Mouse (Mus musculus): ENCODE data around the gene Npat. TPM values are rescaled to one million over a fixed set of nuclear protein-coding genes. Genes with fewer than 3 reads are reported as not detected.
A peak's percentile ranks its signal among the peaks of the same experiment; 100 is the strongest.

The Npat gene
- polyA plus RNA-seq, 1 experiment from 2014 or later = 16.4 TPM

DNA sequence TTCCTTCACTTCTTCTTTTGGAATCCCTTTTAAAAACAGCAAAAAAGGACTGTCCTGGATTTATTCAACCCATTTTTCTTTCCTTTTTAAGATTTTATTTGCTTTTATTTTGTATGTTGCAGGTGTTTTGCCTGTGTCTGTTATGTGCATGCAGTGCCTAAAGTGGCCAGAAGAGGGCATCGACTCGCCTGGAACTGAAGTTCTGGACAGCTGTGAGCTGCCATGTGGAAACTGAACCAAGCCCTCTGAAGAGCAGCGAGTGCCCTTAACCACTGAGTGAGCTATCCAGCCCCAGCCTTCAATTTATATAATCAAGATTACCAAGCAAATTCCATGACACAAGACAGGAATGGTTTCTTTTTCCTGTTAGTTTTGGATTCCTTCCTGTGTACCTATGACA is 57.9 kb downstream of the Npat start:
- ATAC-seq (ENCODE audit: insufficient number of reproducible peaks, low FRiP score, low TSS enrichment, low read depth) = no peak
- Histone ChIP-seq H3K9ac (no peak overlapping the region), H3K27me3 (no peaks in the 10 kb centered on the region), H3K27ac (no peak overlapping the region), H3K4me2 (no peak overlapping the region), H3K36me3 (peaks cover 55% of the 10 kb centered on the region), H3K4me3 (no peak overlapping the region), H3K4me1 (no peaks in the 10 kb centered on the region), H3K9me3 (no peaks in the 10 kb centered on the region)
- 10% methylated on average over 3 of the region's 3 CpGs for WGBS

DNA sequence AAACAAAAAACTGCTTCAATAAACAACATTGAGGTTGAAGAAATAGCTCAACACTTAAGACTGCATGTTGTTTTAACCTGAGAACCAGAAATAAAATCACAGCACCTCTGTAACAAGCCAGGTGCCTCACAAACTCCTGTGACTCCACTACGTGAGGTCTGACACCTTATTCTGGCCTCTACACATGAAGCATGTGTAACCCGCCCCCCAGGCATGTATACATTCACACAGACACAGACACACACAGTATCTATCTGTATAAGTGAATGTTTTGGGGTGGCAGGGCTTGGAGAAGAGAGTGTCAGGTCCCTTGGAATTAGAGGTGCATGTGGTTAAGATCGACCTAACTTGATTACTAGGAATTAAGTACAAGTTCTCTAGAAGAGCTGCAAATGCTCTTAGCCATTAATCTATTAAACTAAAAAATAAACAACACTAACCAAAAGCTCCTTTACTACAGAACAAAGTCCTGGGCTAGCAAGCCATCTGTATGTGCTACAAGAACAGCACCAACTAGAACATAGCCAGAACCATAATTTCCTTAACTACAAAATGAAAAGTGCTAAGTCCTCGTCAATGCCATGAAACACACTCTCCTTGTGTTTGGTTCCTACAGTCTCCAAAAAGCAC is 60.2 kb downstream of the Npat start:
- Histone ChIP-seq H3K36me3 (peaks cover 38% of the 10 kb centered on the region), H3K4me2 (no peak overlapping the region), H3K27ac (no peak overlapping the region), H3K27me3 (no peaks in the 10 kb centered on the region), H3K9me3 (no peaks in the 10 kb centered on the region), H3K4me1 (no peaks in the 10 kb centered on the region), H3K9ac (no peak overlapping the region), H3K4me3 (no peak overlapping the region)
- 82% methylated on average over 4 of the region's 4 CpGs for WGBS
- ATAC-seq (ENCODE audit: insufficient number of reproducible peaks, low FRiP score, low TSS enrichment, low read depth) = no peak

DNA sequence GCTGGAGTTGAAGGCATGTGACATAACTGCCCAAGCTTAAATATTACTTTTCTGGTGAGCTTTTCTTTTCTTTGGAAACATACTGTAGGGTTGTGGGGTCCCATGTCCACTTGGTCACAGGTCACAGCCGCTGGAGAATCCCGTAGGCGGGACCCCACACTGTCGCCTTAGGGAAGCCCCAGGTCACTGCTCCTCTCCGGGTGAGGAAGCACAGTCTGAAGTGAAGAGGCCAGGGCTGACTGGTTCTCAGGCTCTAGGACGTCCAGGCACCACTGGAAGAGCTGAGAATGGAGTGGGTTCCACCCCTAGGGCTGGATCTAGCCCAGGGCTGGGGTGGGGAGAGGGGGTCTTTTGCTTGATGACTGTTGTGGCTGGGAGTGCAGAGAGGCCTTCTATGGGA is 61.8 kb downstream of the Npat start:
- H3K4me2 ChIP-seq = no peak overlapping the region
- peaks cover 24% of the 10 kb centered on the region for H3K36me3 ChIP-seq
- no peak overlapping the region for H3K4me3 ChIP-seq
- ATAC-seq (ENCODE audit: insufficient number of reproducible peaks, low FRiP score, low TSS enrichment, low read depth) = no peak
- H3K27ac ChIP-seq = no peak overlapping the region
- no peaks in the 10 kb centered on the region for H3K27me3 ChIP-seq
- 75% methylated on average over 6 of the region's 6 CpGs for WGBS
- H3K9ac ChIP-seq = no peak overlapping the region
- H3K4me1 ChIP-seq = peaks cover 3% of the 10 kb centered on the region
- H3K9me3 ChIP-seq = no peaks in the 10 kb centered on the region

DNA sequence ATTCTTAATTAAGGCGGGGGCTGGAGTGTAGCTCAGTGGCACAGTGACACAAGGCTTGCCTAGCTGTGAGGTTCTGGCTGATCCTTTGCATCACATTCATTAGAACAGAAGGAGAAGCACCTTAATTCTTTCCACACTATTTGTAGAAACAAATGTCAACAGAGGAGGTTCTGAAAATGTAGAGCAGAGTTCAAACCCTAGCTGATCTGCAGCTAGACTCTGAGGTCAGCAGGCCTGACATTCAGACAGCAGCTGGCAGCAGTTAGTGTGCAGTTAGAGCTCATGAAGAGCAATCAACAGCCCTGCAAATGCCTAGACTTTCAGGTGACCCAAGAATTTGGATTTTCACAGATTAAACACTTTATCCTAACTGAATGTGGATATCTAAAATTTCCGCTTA is 64.7 kb downstream of the Npat start:
- Histone ChIP-seq H3K4me2 (no peak overlapping the region), H3K27ac (no peak overlapping the region), H3K36me3 (peaks cover 9% of the 10 kb centered on the region; the same call in 1 of the 2 replicates), H3K9me3 (no peaks in the 10 kb centered on the region), H3K4me1 (peaks cover 8% of the 10 kb centered on the region), H3K27me3 (no peaks in the 10 kb centered on the region), H3K9ac (no peak overlapping the region), H3K4me3 (no peak overlapping the region)
- no peak for ATAC-seq (ENCODE audit: insufficient number of reproducible peaks, low FRiP score, low TSS enrichment, low read depth)
- WGBS = 90% methylated on average over 2 of the region's 2 CpGs

DNA sequence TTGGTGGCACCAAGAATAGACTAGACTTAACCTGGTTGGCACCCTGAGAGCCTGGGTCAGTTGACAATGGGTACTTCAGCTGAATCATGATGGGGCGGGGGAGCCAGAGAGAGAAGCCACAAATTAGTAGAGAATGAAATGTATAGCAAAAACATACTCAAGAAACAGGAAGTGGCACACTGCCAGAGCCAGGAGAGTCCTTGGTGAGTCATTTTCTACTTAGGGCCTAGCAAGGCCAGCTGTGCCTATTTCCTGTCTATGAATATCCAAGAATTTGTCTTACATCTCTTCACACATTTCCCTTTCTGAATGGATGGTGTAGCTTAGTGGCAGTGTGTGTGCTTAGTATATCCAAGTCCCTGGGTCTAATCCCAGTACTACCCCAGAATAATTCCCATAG is 66.5 kb downstream of the Npat start:
- Histone ChIP-seq H3K36me3 (0 out of 2 replicates have a peak, but pooled peaks cover 3% of the 10 kb centered on the region), H3K4me1 (peaks cover 8% of the 10 kb centered on the region), H3K9ac (no peak overlapping the region), H3K4me3 (no peak overlapping the region), H3K4me2 (no peak overlapping the region), H3K9me3 (no peaks in the 10 kb centered on the region), H3K27ac (no peak overlapping the region), H3K27me3 (no peaks in the 10 kb centered on the region)
- ATAC-seq (ENCODE audit: insufficient number of reproducible peaks, low FRiP score, low TSS enrichment, low read depth) = no peak
- WGBS = 82% methylated on average over 1 of the region's 1 CpGs

DNA sequence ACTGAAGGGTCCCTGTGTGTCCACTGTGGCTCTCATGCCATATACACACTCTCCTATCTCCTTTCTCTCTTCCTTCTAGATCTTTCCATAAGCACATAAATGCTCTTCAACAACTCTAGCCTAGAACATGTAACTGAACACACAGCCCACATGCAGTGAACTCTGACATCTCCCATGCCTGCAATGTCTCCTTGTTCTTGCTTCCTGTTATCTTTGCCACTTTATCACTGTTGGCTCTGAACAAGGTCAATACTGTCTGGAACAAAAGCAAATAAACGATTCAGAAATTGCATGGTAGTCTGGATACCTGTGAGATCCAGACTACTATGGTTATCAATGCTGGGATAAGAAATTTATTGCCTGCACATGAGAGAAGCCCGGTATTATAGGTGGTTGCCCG is 67.0 kb downstream of the Npat start:
- ATAC-seq (ENCODE audit: insufficient number of reproducible peaks, low FRiP score, low TSS enrichment, low read depth) = no peak
- Histone ChIP-seq H3K27me3 (no peaks in the 10 kb centered on the region), H3K9ac (no peak overlapping the region), H3K9me3 (no peaks in the 10 kb centered on the region), H3K27ac (no peak overlapping the region), H3K4me2 (no peak overlapping the region), H3K36me3 (0 out of 2 replicates have a peak, but pooled peaks cover 3% of the 10 kb centered on the region), H3K4me3 (no peak overlapping the region), H3K4me1 (peaks cover 8% of the 10 kb centered on the region)
- WGBS = 90% methylated on average over 3 of the region's 3 CpGs

DNA sequence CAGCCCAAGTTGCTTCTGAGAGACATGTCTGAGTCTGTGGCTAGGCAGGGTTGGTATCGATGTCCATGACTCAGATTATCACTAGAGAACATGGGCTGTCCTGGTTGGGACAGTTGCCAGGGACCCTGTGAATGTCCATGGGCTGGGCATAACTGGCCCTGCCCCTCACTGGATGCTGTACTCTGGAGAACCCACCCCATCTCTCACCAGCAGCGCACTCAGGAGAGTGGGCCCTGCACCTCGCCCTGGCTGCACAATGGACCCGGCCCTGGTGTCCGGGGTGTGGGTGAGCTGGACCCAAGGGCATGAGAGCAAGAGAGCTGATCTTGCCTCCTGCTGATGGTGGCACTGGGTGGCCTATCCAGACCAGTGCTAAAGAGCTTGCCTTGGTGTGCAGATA is 68.1 kb downstream of the Npat start:
- ATAC-seq (ENCODE audit: insufficient number of reproducible peaks, low FRiP score, low TSS enrichment, low read depth) = no peak
- H3K4me2 ChIP-seq = no peak overlapping the region

DNA sequence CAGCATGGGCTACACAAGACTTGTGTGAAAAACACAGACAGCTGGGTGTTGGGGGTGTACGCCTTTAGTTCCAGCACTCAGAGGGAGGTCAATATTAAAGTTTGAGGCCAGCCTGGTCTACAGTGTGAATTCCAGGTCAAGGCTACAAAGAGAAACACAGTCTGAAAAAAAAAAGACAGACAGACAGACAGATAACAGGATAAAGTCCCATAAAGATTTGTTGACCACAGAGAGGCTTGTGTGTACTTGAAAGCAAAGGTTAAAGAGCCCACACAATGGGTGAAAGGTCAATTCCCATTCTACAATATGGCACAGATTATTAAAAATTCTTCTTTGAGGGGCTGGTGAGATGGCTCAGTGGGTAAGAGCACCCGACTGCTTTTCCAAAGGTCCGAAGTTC is 70.3 kb downstream of the Npat start:
- no peak for ATAC-seq (ENCODE audit: insufficient number of reproducible peaks, low FRiP score, low TSS enrichment, low read depth)
- Histone ChIP-seq H3K4me3 (no peak overlapping the region), H3K9ac (no peak overlapping the region), H3K27ac (no peak overlapping the region), H3K4me1 (peaks cover 13% of the 10 kb centered on the region), H3K4me2 (no peak overlapping the region), H3K27me3 (no peaks in the 10 kb centered on the region), H3K36me3 (no peaks in the 10 kb centered on the region), H3K9me3 (no peaks in the 10 kb centered on the region)
- WGBS = 94% methylated on average over 3 of the region's 3 CpGs

More for the DNA sequence above, 68.1 kb downstream of the Npat start:
- peaks cover 13% of the 10 kb centered on the region for H3K4me1 ChIP-seq
- no peaks in the 10 kb centered on the region for H3K27me3 ChIP-seq
- H3K36me3 ChIP-seq = 0 out of 2 replicates have a peak, but pooled peaks cover 3% of the 10 kb centered on the region
- H3K4me3 ChIP-seq = no peak overlapping the region
- no peak overlapping the region for H3K27ac ChIP-seq
- WGBS = 93% methylated on average over 5 of the region's 5 CpGs
- no peak overlapping the region for H3K9ac ChIP-seq
- H3K9me3 ChIP-seq = no peaks in the 10 kb centered on the region

DNA sequence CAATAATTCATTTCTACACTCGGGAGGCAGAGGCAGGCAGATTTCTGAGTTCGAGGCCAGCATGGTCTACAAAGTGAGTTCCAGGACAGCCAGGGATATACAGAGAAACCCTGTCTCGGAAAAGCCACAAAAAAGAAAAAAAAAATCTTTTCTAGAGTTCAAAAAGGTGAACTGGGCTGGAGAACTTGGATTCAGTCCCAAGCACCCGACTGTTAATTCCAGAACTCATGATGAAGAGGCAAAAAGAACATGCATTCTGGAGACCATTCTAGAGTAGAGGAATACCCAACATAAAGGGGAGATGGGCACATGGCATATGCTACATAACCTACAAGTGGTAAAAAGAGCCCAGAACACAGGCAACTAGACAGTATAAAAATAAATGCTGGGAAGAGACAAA is 71.0 kb downstream of the Npat start:
- Histone ChIP-seq H3K27me3 (no peaks in the 10 kb centered on the region), H3K4me2 (no peak overlapping the region), H3K36me3 (no peaks in the 10 kb centered on the region), H3K4me1 (peaks cover 13% of the 10 kb centered on the region), H3K9me3 (no peaks in the 10 kb centered on the region), H3K9ac (no peak overlapping the region), H3K4me3 (no peak overlapping the region), H3K27ac (no peak overlapping the region)
- ATAC-seq (ENCODE audit: insufficient number of reproducible peaks, low FRiP score, low TSS enrichment, low read depth) = no peak
- 91% methylated on average over 4 of the region's 4 CpGs for WGBS

DNA sequence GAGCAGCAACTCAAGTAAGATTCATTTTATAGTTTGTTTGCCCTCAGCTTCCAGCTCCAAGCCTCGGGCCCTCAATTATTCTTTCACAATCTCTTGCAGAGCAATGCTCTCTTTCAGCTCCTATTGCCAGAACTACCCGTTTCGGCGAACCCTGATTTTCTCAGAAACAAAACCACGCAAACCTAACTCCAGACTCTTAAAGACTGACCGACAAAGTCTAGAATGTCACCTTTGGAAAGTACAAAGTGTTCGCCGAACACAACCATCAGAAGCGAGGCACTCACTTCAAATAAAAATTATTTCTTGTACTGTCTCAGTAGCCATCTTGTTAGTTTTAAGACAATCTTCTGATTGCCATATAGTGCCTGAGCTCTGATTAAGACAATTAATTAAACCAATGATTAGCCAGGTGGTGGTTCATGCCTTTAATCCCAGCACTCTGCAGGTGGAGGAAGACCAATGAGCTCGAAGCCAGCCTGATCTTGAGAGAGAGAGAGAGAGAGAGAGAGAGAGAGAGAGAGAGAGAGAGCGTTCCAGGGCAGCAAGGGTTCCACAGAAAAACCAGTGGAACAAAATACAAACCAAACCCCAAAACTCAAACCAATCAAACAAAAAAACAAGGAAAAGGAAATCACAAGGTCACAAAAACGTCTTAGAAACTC is 72.6 kb downstream of the Npat start:
- peak overlapping the region; percentile 69 for H3K4me2 ChIP-seq
- peaks cover 9% of the 10 kb centered on the region for H3K4me1 ChIP-seq
- peak overlapping the region; percentile 83 for H3K9ac ChIP-seq
- no peak for ATAC-seq (ENCODE audit: insufficient number of reproducible peaks, low FRiP score, low TSS enrichment, low read depth)
- no peaks in the 10 kb centered on the region for H3K36me3 ChIP-seq
- H3K9me3 ChIP-seq = no peaks in the 10 kb centered on the region
- peak overlapping the region; percentile 86 for H3K27ac ChIP-seq
- 65% methylated on average over 12 of the region's 12 CpGs for WGBS
- peak overlapping the region; percentile 70 for H3K4me3 ChIP-seq
- H3K27me3 ChIP-seq = no peaks in the 10 kb centered on the region

DNA sequence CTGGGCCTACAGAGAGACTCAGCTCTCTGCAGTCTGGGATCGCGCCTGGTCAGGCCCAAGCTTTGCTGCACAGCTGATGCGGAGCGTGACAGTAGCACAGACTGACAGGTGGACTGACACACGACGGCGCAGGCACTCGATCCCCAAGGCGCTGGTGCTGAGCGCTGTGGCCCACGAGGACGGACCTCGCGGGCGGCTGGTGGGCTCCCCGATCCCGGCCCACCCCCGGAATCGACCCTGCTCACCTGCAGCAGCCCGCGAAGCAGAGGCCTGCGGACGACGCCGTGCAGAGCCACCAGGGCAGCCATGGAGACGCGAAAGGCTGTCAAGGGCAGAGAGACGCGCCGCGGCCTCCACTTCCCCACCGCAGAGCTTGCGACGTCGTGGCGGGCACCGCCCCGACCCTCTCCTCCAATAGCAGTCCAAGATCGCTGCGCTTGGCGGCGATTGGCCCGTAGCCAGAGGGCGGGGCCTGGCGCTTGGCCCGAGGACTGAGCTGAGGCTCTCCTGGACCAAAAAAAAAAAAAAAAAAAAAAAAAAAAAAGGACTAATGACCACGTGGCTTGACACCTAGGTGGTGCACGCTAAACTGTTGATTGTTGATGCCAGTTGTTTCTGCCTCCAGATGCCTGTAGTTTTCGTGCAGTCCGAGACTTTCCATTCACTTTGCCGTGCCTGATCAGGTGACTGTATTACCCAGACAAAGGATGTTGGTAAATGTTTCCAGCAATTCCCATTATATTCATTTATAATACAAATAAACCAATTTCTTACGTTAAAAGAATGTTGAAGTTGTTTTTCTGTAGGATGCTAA is 73.3 kb downstream of the Npat start, which contains the start of gene Acat1:
TSS of gene Acat1 (minus strand) at position 415 of the 814 bp plus-strand sequence.
- H3K4me3 ChIP-seq = peak within 1 kb of the TSS; percentile 70
- no peaks in the 10 kb centered on the region for H3K27me3 ChIP-seq
- peaks cover 5% of the 10 kb centered on the region for H3K4me1 ChIP-seq
- peak within 1 kb of the TSS; percentile 83 for H3K9ac ChIP-seq
- peaks cover 2% of the 10 kb centered on the region for H3K36me3 ChIP-seq
- no peaks in the 10 kb centered on the region for H3K9me3 ChIP-seq
- peak; percentile 94 for ATAC-seq (ENCODE audit: insufficient number of reproducible peaks, low FRiP score, low TSS enrichment, low read depth)
- H3K4me2 ChIP-seq = peak within 1 kb of the TSS; percentile 69
- 2% methylated on average over 52 of the region's 52 CpGs for WGBS
- H3K27ac ChIP-seq = peak within 1 kb of the TSS; percentile 86

DNA sequence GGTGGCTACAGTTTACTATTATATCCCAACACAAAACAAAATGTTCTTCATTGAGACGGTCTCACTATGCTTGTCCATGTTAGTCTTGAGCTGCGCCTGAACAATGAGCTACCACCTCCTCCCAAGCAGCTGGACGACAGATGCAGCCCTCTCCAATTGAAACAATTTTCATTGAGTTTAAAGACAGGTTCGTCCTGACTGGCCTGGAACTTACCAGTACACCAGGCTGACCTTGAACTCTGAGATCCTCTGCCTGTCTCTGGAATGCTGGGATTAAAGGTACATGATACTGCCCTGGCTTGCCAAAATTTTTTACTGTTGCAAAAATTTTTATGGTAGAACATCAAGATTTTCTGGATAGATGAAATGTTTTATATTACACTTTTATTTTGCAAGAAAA is 77.4 kb downstream of the Npat start:
- H3K27me3 ChIP-seq = no peaks in the 10 kb centered on the region
- H3K4me2 ChIP-seq = no peak overlapping the region
- H3K4me1 ChIP-seq = peaks cover under 1% of the 10 kb centered on the region; the same call in 1 of the 2 replicates
- ATAC-seq (ENCODE audit: insufficient number of reproducible peaks, low FRiP score, low TSS enrichment, low read depth) = no peak
- H3K27ac ChIP-seq = no peak overlapping the region
- WGBS = 80% methylated on average over 4 of the region's 4 CpGs
- H3K4me3 ChIP-seq = no peak overlapping the region
- no peak overlapping the region for H3K9ac ChIP-seq
- H3K36me3 ChIP-seq = peaks cover 26% of the 10 kb centered on the region
- H3K9me3 ChIP-seq = no peaks in the 10 kb centered on the region
